Mouse (Mus musculus) liver, postnatal 0 days (tissue): ENCODE results near the gene Gm26920.

Experiments
- CTCF ChIP-seq: sonication (generic); IDR thresholded peaks from 2 replicates; pipeline ENCODE4 v1.5.1; 2016; ENCODE audit warnings: antibody characterized with exemption, low read depth
- EP300 ChIP-seq: IDR thresholded peaks from 2 replicates; pipeline ENCODE4 v1.6.1; 2016; ENCODE audit warnings: antibody characterized with exemption, low read depth, mild to moderate bottlenecking

DNA sequence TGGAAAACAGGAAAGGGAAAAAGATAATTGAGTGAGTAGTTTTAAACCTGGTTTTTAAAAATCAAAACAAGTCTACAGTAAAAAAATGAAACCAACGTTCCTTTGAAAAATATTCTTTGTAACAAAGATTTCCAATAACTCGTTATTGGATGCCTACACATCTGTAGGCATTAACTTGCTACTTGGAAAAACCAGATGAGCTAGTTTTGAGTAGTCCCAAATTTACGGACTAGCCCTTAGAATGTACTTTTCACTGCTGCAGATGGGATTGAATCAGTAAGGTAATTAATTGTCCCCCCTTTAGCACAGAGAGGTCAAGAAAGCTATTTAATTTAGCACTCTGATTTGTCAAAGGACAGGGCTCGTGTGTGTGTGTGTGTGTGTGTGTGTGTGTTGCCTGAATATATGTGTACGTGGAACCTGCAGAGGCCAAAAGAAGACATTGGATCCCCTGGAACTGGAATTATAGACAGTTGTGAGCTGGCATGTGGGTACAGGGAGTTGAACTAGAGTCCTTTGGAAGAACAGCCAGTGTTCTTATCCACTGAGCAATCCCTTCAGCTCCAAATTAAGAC lies 5.4 kb upstream of the Gm26920 start:
- no peak for TF ChIP-seq CTCF
- TF ChIP-seq EP300: no peak
